Comparison of ENCODE assay signal across 9 mouse cellular contexts in genomic region chr14:102883344-102884122, GRCm38 (mm10).
DNase-seq lines count a peak whose midpoint lies in the region; ATAC-seq lines count a peak whose summit lies in the region.
"Had no signal": no experiment of that assay in that cellular context is flagged by ENCODE, and none has a peak within 500 bp of the region (broad histone marks: within the 10 kb centered on the region; RNA-seq: fewer than 3 reads in every experiment).

No protein-coding gene starts in this region.

- peak; percentile 53; the same call in 1 of the 2 replicates for ATAC-seq in neural tube, embryonic 11.5 days (ENCODE audit: insufficient read depth, low FRiP score, low TSS enrichment)
- ATAC-seq in neural tube, embryonic 15.5 days (ENCODE audit: low FRiP score) = no peak
- 0 out of 2 replicates have a peak, but pooled peaks have one; percentile 39 for ATAC-seq in embryonic facial prominence, embryonic 15.5 days (ENCODE audit: insufficient number of reproducible peaks, low FRiP score, low TSS enrichment, low read depth)
- ATAC-seq in hindbrain, embryonic 14.5 days (ENCODE audit: low FRiP score) = 0 out of 2 replicates have a peak, but pooled peaks have one; percentile 55
- no peak for ATAC-seq in liver, embryonic 11.5 days (replicated peaks; ENCODE audit: low FRiP score)

- H3K27me3 ChIP-seq in neural tube, embryonic 11.5 days (ENCODE audit: control insufficient read depth, insufficient read depth, low read length) = no peaks in the 10 kb centered on the region
- no peaks in the 10 kb centered on the region for H3K27me3 ChIP-seq in neural tube, embryonic 15.5 days (replicated peaks)
- no peaks in the 10 kb centered on the region for H3K27me3 ChIP-seq in embryonic facial prominence, embryonic 15.5 days
- H3K27me3 ChIP-seq in hindbrain, embryonic 14.5 days (ENCODE audit: control insufficient read depth, insufficient read depth, low read length) = no peaks in the 10 kb centered on the region
- H3K27me3 ChIP-seq in liver, embryonic 11.5 days (replicated peaks; ENCODE audit: control insufficient read depth, insufficient read depth, low read length) = no peaks in the 10 kb centered on the region
- H3K27me3 ChIP-seq: liver, embryonic 13.5 days had no signal

- WGBS in neural tube, embryonic 11.5 days = 85% methylated on average over 15 of the region's 15 CpGs
- WGBS in neural tube, embryonic 15.5 days = 84% methylated on average over 15 of the region's 15 CpGs
- 75% methylated on average over 15 of the region's 15 CpGs for WGBS in embryonic facial prominence, embryonic 15.5 days
- 82% methylated on average over 15 of the region's 15 CpGs for WGBS in hindbrain, embryonic 14.5 days
- 78% methylated on average over 15 of the region's 15 CpGs for WGBS in liver, embryonic 11.5 days

- H3K4me1 ChIP-seq in neural tube, embryonic 11.5 days (ENCODE audit: control insufficient read depth, insufficient read depth, low read length) = no peaks in the 10 kb centered on the region
- H3K4me1 ChIP-seq in neural tube, embryonic 15.5 days = 0 out of 2 replicates have a peak, but pooled peaks cover 3% of the 10 kb centered on the region
- peaks cover 7% of the 10 kb centered on the region; the same call in 1 of the 2 replicates for H3K4me1 ChIP-seq in embryonic facial prominence, embryonic 15.5 days
- H3K4me1 ChIP-seq in hindbrain, embryonic 14.5 days (replicated peaks; ENCODE audit: control insufficient read depth, insufficient read depth, low read length) = no peaks in the 10 kb centered on the region
- H3K4me1 ChIP-seq in liver, embryonic 11.5 days (replicated peaks; ENCODE audit: control insufficient read depth, insufficient read depth, low read length) = no peaks in the 10 kb centered on the region
- H3K4me1 ChIP-seq: liver, embryonic 13.5 days had no signal

- no peaks in the 10 kb centered on the region for H3K9me3 ChIP-seq in neural tube, embryonic 11.5 days (ENCODE audit: control insufficient read depth, low read length)
- H3K9me3 ChIP-seq in neural tube, embryonic 15.5 days (replicated peaks) = no peaks in the 10 kb centered on the region
- H3K9me3 ChIP-seq in embryonic facial prominence, embryonic 15.5 days (replicated peaks) = no peaks in the 10 kb centered on the region
- H3K9me3 ChIP-seq in hindbrain, embryonic 14.5 days (ENCODE audit: control insufficient read depth, low read length) = no peaks in the 10 kb centered on the region
- H3K9me3 ChIP-seq in liver, embryonic 11.5 days (ENCODE audit: control insufficient read depth, low read length) = no peaks in the 10 kb centered on the region
- H3K9me3 ChIP-seq: liver, embryonic 13.5 days had no signal

- no peaks in the 10 kb centered on the region for H3K36me3 ChIP-seq in neural tube, embryonic 11.5 days (ENCODE audit: control insufficient read depth, insufficient read depth, low read length)
- no peaks in the 10 kb centered on the region for H3K36me3 ChIP-seq in neural tube, embryonic 15.5 days
- H3K36me3 ChIP-seq in embryonic facial prominence, embryonic 15.5 days = no peaks in the 10 kb centered on the region
- H3K36me3 ChIP-seq in hindbrain, embryonic 14.5 days (replicated peaks; ENCODE audit: control insufficient read depth, insufficient read depth) = no peaks in the 10 kb centered on the region
- H3K36me3 ChIP-seq in liver, embryonic 11.5 days (ENCODE audit: control insufficient read depth, insufficient read depth, low read length) = no peaks in the 10 kb centered on the region
- H3K36me3 ChIP-seq: liver, embryonic 13.5 days had no signal

- H3K27ac ChIP-seq in neural tube, embryonic 11.5 days (ENCODE audit: low read depth, low read length) = no peak overlapping the region
- H3K27ac ChIP-seq in neural tube, embryonic 15.5 days (replicated peaks) = no peak overlapping the region
- no peak overlapping the region for H3K27ac ChIP-seq in embryonic facial prominence, embryonic 15.5 days (replicated peaks)
- H3K27ac ChIP-seq in hindbrain, embryonic 14.5 days = no peak overlapping the region
- H3K27ac ChIP-seq in liver, embryonic 11.5 days (ENCODE audit: low read depth, low read length) = no peak overlapping the region
- H3K27ac ChIP-seq: liver, embryonic 13.5 days had no signal

- no peak overlapping the region for H3K9ac ChIP-seq in neural tube, embryonic 11.5 days (ENCODE audit: low read length)
- H3K9ac ChIP-seq in neural tube, embryonic 15.5 days (replicated peaks) = no peak overlapping the region
- no peak overlapping the region for H3K9ac ChIP-seq in embryonic facial prominence, embryonic 15.5 days
- no peak overlapping the region for H3K9ac ChIP-seq in hindbrain, embryonic 14.5 days
- no peak overlapping the region for H3K9ac ChIP-seq in liver, embryonic 11.5 days (ENCODE audit: low read depth, low read length)
- H3K9ac ChIP-seq: liver, embryonic 13.5 days had no signal

- no peak overlapping the region for H3K4me2 ChIP-seq in neural tube, embryonic 11.5 days (ENCODE audit: low read depth)
- H3K4me2 ChIP-seq in neural tube, embryonic 15.5 days = no peak overlapping the region
- no peak overlapping the region for H3K4me2 ChIP-seq in embryonic facial prominence, embryonic 15.5 days (replicated peaks)
- H3K4me2 ChIP-seq in hindbrain, embryonic 14.5 days (replicated peaks) = no peak overlapping the region
- no peak overlapping the region for H3K4me2 ChIP-seq in liver, embryonic 11.5 days
- H3K4me2 ChIP-seq: liver, embryonic 13.5 days had no signal

- DNase-seq in neural tube, embryonic 11.5 days (ENCODE audit: low spot score) = no peak
- DNase-seq in hindbrain, embryonic 14.5 days (ENCODE audit: low spot score) = no peak
- peak; percentile 68 for DNase-seq in lung, postnatal 25 days (ENCODE audit: low spot score)
- no peak for DNase-seq in T-cell, adult 2 months (ENCODE audit: low spot score)
- no peak for DNase-seq in left cerebral cortex, adult 9 months (ENCODE audit: low spot score in 2 of 2)
- DNase-seq in liver, embryonic 11.5 days (ENCODE audit: low spot score) = no peak
- DNase-seq: liver, embryonic 13.5 days had no signal

- no peak overlapping the region for H3K4me3 ChIP-seq in neural tube, embryonic 11.5 days (ENCODE audit: low read depth, low read length)
- no peak overlapping the region for H3K4me3 ChIP-seq in neural tube, embryonic 15.5 days (replicated peaks)
- no peak overlapping the region for H3K4me3 ChIP-seq in embryonic facial prominence, embryonic 15.5 days (replicated peaks)
- no peak overlapping the region for H3K4me3 ChIP-seq in hindbrain, embryonic 14.5 days (replicated peaks; ENCODE audit: low read length)
- no peak overlapping the region for H3K4me3 ChIP-seq in liver, embryonic 11.5 days (ENCODE audit: low read depth, low read length)
- H3K4me3 ChIP-seq: liver, embryonic 13.5 days had no signal

Comparison
In these comparisons a context has a peak if more than half of its experiments do, and no peak if none do; other contexts are left out.
1. ATAC-seq: peak in neural tube, embryonic 11.5 days (single experiment), embryonic facial prominence, embryonic 15.5 days (single experiment) and hindbrain, embryonic 14.5 days (single experiment); none in neural tube, embryonic 15.5 days (single experiment) and liver, embryonic 11.5 days (single experiment).